Mouse (Mus musculus) layer of hippocampus, adult 2 months (tissue): ENCODE results near the gene Ptms. TPM values are rescaled to one million over a fixed set of nuclear protein-coding genes. Genes with fewer than 3 reads are reported as not detected.

Experiments
- DNase-seq, 2 experiments: peaks; one replicate each; pipeline ENCODE4 v3.0.0; 2022; ENCODE audit warnings: low spot score in 2 of 2
- H3K27ac ChIP-seq: fragments of 200-600 bp; 2 replicates; pipeline ENCODE4 v1.8.1; 2022
- H3K4me3 ChIP-seq: fragments of 200-600 bp; 2 replicates; pipeline ENCODE4 v1.8.1; 2022; ENCODE audit warnings: mild to moderate bottlenecking
- CTCF ChIP-seq: fragments of 200-600 bp; conservative IDR thresholded peaks from 2 replicates; pipeline ENCODE4 v1.8.1; 2022; ENCODE audit warnings: antibody characterized with exemption, mild to moderate bottlenecking, moderate library complexity
- total RNA-seq, 2 experiments: library from RNA; stranded (reverse); gene quantifications; 2 replicates each; pipeline ENCODE4 v1.2.3; 2021

Ptms gene
- total RNA-seq, 2 experiments from 2014 or later, result 991 to 1,057 TPM

DNA sequence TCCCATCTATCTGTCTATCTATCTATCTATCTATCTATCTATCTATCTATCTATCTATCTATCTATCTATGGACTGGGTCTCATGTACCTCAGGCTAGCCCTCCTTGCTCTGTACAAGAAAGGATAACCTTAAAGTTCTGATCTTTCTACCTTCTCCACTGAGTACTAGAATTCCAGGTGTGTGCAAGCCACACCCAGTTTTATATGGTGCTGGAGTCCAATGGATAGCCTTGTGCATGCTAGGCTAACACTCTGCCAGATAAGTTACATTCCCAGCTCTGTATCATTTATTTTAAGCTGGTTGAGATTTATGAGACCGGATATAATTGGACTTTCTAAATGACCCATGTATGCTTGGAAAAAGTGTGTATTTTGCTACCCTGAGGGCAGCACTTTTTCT, 21.8 kb upstream of the Ptms start:
- no peak for TF ChIP-seq CTCF
- Histone ChIP-seq H3K27ac (no peak overlapping the region), H3K4me3 (no peak overlapping the region)
- no peak for DNase-seq

DNA sequence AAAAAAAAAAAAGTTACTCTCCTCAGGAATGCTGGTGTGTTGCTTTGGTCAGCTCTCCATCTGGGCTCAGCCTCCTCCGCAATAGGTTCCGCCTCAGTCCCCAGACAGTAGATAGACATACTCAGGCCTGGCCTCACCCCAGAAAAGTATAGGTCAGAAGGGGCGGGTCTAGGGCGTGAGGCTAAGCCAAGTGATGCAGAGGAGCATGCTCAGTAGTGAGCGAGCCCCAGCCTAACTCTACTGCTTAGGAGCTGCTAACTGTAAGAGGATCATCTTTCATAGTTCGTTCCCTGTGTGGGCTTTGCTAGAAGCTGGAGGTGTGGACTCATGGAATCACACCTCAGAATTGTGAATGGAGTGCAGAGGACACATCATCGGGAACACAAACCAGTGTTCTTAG, 18.7 kb upstream of the Ptms start:
- TF ChIP-seq CTCF, result no peak
- DNase-seq, result no peak
- Histone ChIP-seq H3K4me3 (no peak overlapping the region), H3K27ac (no peak overlapping the region)

DNA sequence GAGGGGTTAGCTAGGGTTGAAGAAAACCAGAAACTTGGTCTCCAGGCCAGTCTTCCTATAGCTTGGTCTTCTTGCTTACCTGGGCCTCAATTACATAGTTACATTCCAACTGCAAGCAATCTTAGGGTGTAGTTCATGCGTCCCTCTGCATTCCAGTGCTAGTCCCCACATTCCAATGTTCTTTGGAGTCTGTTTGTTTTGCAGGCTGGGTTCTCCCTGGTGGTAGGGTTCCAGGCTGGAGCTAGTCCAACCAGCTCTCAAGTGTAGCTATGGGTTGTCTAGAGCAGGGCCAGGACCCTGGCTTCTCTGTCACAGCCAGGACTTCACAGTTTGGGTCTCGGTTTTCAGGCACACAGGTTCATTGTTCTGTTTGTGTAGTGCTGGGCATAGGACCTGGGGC, 17.6 kb upstream of the Ptms start:
- no peak for DNase-seq
- TF ChIP-seq CTCF, result no peak
- peak overlapping the region; percentile 39 for H3K27ac ChIP-seq
- no peak overlapping the region for H3K4me3 ChIP-seq

DNA sequence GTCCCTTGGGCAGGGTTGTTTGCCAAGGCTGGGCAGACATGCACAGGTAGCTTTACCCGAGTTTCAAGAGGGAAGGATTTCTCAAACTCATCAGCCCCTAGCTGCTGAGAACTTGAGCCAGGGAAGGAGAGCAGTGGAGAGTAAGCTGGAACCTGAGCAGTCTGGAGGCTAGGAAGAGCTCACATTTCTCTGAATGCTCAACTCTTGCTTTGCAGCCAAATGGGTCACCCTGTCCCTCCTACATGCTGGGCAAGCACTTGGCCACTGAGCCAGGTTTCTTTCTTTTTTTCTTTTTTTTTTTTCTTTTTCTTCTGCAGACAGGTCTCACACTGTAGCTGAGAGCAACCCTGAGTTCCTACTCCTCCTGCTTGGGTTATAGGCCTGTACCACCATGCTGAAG, 16.8 kb upstream of the Ptms start:
- TF ChIP-seq CTCF, result no peak
- Histone ChIP-seq H3K27ac (peak overlapping the region; percentile 39; the same call in 1 of the 2 replicates), H3K4me3 (no peak overlapping the region)
- no peak for DNase-seq

DNA sequence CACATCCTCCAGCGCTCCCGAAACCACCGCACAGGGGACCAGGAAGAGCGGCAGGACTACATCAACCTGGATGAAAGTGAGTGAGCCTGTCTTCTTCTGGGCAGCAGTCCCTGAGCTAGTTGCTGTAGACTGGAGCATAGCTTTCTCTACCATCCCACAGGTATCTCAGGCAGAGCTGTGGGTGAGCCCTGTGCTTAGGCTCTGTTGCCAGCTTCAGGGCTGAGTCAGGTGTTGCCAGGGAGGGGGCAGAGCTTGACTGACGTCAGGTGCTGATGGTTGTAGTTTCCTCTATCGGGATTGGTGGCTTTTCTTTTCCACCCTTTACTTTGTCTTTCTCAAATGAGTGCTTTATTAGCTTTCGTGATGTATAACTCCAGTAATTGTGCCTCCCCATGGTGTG, 14.8 kb upstream of the Ptms start:
- DNase-seq, result no peak
- no peak for TF ChIP-seq CTCF
- no peak overlapping the region for H3K27ac ChIP-seq
- H3K4me3 ChIP-seq, result no peak overlapping the region

DNA sequence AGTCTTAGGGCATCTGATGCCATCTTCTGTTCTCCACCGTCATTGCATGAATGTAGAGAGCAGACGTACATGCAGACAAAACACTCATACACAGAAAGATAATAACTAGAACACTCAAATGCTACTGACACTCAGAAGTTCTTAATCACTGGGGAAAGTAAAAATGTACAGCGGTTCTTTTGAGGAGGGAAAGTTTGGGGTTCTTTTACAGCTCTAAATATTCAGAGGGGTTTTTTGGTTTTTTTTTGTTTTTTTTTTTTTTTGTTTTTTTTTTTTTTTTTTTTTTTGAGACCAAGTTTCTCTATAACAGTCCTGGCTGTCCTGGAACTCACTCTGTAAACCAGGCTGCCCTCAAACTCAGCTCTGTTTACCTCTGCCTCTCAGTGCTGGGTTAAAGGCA, 13.2 kb upstream of the Ptms start:
- H3K27ac ChIP-seq, result no peak overlapping the region
- TF ChIP-seq CTCF, result peak; percentile 27
- H3K4me3 ChIP-seq, result no peak overlapping the region; the same call in 1 of the 2 replicates
- no peak for DNase-seq

DNA sequence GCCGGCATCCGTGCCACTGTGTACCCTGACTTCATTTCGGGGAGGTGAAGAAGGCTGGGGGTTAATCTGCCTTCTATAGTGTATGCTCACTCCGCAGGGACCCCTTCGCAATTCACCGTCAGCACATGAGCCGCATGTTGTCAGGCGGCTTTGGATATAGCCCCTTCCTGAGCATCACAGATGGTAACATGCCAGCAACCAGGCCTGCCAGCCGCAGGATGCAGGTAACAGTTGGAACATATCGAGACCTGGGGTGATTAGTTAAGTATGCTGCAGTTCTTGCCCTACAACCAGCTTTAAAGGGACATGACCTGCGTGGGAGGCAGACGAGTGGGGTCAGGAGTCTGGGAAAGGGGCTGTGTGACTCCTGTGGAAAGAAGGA, 12.4 kb upstream of the Ptms start:
- peak overlapping the region; percentile 99 for H3K27ac ChIP-seq
- no peak for TF ChIP-seq CTCF
- DNase-seq, result no peak

DNA sequence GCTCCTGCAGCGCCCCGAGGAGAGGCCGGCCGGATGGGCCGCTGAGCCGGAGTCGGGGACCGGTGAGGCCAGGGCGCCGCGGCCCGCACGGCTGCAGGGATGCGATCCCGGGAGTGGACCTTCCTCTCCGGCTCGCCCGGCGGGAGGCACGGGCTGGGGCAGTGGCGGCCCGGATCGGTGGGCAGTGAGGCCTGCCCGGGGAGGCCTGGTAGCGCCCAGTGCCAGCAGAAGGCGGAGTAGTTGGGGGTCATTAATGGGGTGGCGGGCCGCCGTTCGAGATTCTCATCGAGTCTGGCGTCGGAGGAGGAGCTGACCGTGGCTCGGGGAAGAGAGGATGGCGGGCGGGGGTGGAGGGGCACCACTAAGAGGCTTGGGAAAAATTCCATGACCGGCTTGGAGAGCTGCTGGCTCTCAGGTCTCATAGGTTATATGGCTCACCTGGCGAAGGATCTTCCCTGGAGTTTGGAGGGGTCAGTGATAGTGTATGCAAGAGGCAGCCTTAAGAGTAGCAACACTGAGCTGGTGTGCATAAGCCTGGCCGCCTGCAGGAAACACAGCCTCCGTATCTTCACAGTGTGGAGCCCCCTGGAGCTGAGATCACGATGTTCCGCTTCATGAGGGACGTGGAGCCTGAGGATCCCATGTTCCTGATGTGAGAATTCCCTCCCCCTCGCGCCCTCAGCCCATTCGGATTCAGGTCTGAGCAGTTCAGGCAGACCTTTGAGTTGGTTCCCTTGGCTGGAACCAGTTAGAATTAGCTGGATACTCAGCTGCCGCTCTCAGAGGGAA, 11.8 kb upstream of the Ptms start:
- peak overlapping the region; percentile 99 for H3K27ac ChIP-seq
- peak; percentile 61 for TF ChIP-seq CTCF
- H3K4me3 ChIP-seq, result peak overlapping the region; percentile 98
- DNase-seq, result peak; percentile 32 to 49

More for the DNA sequence above, 12.4 kb upstream of the Ptms start:
- H3K4me3 ChIP-seq, result peak overlapping the region; percentile 98

DNA sequence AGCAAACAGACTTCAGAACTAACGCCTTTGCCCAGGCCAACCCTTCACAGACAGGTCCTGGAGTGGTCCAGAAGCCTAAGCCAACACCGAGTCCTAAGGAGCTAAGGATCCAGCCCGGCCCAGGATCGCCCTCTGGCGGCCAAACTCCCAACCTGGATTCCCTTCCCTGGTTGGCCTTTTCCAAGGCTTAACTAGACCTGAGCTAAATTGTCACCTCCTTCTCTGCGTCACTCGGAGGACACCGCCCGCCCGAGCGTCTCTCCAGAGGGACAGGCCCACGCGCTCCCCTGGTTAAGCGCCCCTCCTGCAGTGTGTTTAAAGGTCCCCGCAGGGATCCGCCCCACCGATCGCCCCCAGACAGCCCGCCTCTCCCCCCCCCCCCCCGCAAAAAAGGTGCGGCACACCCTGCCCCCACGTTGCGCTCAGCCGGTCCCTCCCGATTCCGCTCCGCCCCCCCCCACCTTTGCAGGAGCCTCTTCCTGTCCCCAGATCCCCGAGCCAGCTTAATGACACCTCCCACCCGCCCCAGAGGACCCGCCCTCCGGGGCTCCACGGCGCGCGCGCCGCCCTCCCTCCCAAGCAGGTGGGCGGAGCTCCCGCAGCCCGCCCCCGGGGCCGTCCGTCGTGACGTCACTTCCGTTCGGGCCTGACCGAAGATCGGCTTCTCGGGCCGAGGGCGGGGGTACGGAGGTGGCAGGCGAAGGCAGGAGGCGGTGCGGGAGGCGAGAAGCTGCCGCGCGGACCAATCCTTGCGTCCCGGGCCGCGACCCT, 11.0 kb upstream of the Ptms start, which contains the start of gene Mlf2:
Mlf2 (plus strand) TSS at position 633 of the 771 bp plus-strand sequence.
- peak; percentile 97 to 99 for DNase-seq
- Histone ChIP-seq H3K27ac (peak within 1 kb of the TSS; percentile 99), H3K4me3 (peak within 1 kb of the TSS; percentile 98)
- TF ChIP-seq CTCF, result peak; percentile 91

DNA sequence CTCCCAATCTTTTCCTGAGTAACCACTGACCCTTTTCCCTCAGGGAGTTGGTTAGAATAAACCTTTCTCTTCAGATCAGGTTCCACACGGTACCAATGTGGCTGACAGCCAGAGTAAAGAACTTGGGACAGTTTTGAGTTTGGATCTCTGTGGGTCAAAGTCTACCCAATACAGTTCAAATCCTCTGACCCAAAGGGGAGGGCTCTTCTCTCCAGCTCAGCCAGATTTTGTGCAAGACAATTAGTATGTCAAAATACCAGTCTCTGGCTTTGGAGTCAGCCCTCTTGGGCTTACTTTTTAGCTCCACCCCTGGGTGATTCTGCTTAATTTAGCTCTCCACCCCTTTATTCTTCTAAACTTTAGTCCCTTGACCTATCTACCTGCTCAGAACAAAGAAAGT, 10.3 kb upstream of the Ptms start:
- Histone ChIP-seq H3K4me3 (peak overlapping the region; percentile 98), H3K27ac (peak overlapping the region; percentile 99)
- no peak for TF ChIP-seq CTCF
- DNase-seq, result no peak

DNA sequence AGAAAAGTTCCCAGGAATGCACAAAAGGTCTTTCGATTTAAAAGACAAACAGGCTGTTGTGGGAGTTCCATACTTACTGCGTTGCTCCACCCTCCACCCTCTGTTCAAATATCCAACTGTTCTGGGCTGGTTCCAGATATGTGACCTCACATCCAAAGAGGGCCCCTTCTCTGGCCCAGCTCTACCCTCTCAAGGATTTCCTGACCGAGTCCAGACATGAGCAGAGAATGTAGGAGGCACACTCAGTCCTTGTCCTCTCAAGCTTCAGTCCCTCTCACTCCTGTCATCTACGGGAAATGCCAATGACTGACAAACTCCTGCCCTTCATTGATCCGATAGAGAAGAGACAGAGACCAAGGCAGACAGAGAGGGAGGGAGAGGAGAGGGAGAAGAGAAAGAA, 6.0 kb upstream of the Ptms start:
- Histone ChIP-seq H3K4me3 (no peak overlapping the region), H3K27ac (no peak overlapping the region)
- no peak for TF ChIP-seq CTCF
- DNase-seq, result no peak

DNA sequence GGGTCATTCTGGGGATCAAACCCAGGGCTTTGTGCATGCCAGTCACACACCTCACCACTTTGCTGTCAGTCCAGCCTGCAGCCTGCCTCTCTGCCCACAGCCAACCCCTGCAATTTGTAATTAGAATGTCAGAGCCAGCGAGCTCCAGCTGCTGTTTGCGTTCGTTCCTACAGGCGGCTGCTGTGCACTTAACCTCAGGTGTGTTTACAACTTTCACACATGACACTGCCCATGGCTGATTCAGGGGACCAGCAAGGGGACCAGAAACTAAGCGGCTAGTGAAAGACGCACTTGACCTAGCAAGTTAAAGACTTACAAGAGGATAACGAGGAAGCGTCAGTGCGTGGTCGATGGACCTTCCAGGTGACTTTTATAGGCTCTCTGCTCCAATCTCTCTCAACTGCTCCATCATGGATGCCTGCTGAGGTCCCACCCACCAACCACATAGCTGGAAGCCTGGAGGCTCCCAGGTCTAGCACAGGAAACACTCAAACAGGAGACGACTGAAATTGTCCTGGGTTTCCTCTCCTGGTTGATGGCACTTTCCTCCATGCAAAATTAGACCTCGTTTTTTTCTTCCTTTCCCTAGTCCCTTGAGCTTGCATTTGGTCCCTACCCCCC, 5.4 kb upstream of the Ptms start:
- DNase-seq, result no peak
- TF ChIP-seq CTCF, result no peak
- Histone ChIP-seq H3K27ac (no peak overlapping the region), H3K4me3 (no peak overlapping the region)

DNA sequence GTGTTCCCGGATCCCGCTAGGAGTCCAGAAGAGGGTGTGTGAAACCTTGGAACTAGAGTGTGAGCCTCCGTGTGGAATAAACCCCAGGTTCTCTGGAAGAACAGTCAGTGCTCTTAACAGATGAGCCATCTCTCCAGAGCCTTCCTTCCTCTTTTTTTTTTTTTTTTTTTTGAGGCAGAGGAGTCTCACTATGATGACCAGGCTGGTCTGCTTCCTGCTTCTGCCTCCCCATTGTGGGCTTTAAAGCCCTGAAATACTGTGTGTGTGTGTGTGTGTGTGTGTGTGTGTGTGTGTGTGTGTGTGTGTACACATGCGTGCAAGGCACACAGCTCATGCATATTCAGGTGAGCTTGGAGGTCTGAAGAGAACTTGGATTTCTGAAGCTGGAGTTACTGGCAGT, 1.6 kb upstream of the Ptms start:
- Histone ChIP-seq H3K4me3 (no peak overlapping the region), H3K27ac (peak overlapping the region; percentile 99)
- no peak for TF ChIP-seq CTCF
- DNase-seq, result no peak
